Mouse (Mus musculus): Measurements from ENCODE around the gene Zfp280b. TPM values are rescaled to one million over a fixed set of nuclear protein-coding genes. Genes with fewer than 3 reads are reported as not detected.
"Not testable (repeated sequence)": the region's sequence is repeated elsewhere in the genome, so short reads cannot be mapped to it uniquely, and the experiment has no call there.

Zfp280b gene
- polyA plus RNA-seq (2016; fragmentation: Nextera tagmentation; extraction: Ambion mirVana), result 28.5 and 35.2 TPM in 2 replicates

DNA sequence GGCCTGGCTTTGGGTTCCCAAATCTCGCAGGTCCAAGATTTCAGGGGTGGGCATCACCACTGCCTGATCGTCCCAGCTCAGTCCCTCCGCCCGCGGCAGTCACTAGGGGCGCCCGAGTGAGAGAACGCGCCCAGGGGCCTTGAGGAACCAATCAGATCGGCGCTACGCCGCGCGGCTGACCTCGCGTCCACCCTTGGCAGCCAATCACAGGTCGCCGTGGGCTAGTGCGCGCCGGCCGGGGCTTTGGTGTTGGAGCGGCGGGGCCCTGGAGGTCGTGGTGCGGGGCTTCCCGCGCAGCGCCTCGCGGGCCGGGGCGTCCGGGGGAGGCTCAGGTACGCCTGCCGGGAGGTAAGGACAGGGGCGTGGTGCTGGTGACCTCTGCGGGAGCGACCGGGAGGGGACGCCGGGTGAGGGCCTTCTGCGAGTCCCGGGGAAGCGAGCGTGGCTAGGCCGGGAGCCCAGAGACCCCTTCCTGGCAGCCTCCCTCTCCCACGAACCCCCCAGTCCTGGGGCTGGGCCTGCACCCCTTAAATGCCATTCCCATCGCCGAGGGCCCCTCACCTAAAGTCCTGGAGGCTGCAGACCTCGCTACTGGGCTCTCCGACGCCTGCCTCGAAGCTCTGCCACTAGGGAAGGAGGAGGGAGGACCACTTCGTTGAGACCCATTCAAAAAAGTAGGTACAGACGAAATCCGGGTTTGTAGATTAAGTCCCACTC lies at the start of gene Zfp280b:
Gene Zfp280b, plus strand, starts transcription at position 249 of the 717 bp plus-strand sequence.
- peak within 1 kb of the TSS; percentile 79 for H3K4me3 ChIP-seq (replicated peaks)
- H3K9me3 ChIP-seq, result no peaks in the 10 kb centered on the region
- H3K4me1 ChIP-seq (replicated peaks), result peaks cover 10% of the 10 kb centered on the region; the same call in 1 of the 2 replicates
- H3K9ac ChIP-seq (replicated peaks), result peak within 1 kb of the TSS; percentile 93
- H3K4me2 ChIP-seq, result peak within 1 kb of the TSS; percentile 79
- peak within 1 kb of the TSS; percentile 62 for H3K27ac ChIP-seq
- WGBS, result under 1% methylated on average over 57 of the region's 58 CpGs
- ATAC-seq (ENCODE audit: insufficient number of reproducible peaks, insufficient read depth, low FRiP score, low TSS enrichment, low read depth), result peak; percentile 96
- peaks cover 27% of the 10 kb centered on the region for H3K36me3 ChIP-seq
- no peaks in the 10 kb centered on the region for H3K27me3 ChIP-seq

DNA sequence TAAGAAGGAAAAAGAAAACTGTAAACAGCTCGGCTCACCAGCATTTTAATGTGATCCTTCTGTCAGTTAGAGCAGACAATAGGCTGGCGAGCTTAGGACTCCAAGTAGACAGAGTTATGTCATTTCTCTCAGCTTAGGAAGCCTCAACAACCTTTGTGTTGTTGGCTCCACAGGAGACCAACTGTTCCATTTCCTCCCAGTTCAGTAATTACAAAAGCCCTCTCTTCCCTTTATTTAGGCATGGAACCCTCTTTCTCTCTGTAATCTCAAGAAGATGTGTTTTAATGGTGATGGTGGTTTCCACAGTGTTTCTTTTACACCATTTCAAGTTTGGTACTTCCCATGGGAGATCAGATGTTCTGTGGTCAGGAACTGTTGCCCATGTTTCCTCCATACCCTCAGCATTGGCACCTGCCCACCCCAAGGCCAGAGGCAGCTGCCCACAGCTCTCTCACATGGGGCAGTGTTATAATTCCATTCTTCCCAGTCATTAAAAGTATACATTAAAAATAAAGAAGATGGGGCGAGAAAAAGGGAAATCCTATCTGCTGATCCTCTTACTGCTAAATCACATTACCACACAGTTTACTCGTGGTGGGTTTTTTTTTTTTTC lies 41.9 kb upstream of the Zfp280b start:
- H3K27ac ChIP-seq, result no peak overlapping the region
- no peaks in the 10 kb centered on the region for H3K9me3 ChIP-seq
- no peak overlapping the region for H3K9ac ChIP-seq (replicated peaks)
- H3K4me2 ChIP-seq, result no peak overlapping the region
- WGBS, result 74% methylated on average over 4 of the region's 4 CpGs
- no peaks in the 10 kb centered on the region for H3K27me3 ChIP-seq
- no peak overlapping the region for H3K4me3 ChIP-seq (replicated peaks)
- no peak for ATAC-seq (ENCODE audit: insufficient number of reproducible peaks, insufficient read depth, low FRiP score, low TSS enrichment, low read depth)
- H3K36me3 ChIP-seq, result no peaks in the 10 kb centered on the region
- H3K4me1 ChIP-seq (replicated peaks), result no peaks in the 10 kb centered on the region

DNA sequence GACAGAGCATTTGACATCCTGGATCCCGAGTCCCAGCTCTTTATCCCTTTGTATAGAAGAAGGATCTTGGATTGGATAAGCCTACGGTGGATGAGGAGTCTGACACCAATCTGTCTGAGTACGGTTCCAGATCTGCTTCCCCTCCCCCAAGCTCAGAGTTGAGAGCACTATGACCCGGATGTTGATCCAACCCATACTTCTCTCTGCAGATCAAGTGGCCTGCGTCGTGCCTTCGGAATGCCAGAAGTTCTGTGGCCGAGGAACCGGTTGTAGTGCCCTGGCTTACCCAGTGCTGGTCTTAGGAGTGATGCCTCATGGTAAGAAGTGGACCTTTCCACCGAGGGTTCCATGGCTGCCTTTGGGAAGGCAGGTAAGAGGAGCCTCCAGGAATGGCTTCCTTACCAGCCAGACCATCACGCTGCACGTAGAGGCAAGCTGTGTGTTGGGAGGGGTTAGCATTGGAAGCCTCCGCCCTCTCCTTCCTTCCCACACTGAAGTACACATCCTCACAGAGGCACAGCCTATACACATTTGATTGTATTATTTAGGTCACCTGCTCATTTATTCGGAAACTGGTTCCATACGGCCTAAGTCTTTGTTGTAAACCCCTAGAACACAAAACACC lies 38.7 kb upstream of the Zfp280b start:
- no peak for ATAC-seq (ENCODE audit: insufficient number of reproducible peaks, insufficient read depth, low FRiP score, low TSS enrichment, low read depth)
- WGBS, result 88% methylated on average over 15 of the region's 15 CpGs

DNA sequence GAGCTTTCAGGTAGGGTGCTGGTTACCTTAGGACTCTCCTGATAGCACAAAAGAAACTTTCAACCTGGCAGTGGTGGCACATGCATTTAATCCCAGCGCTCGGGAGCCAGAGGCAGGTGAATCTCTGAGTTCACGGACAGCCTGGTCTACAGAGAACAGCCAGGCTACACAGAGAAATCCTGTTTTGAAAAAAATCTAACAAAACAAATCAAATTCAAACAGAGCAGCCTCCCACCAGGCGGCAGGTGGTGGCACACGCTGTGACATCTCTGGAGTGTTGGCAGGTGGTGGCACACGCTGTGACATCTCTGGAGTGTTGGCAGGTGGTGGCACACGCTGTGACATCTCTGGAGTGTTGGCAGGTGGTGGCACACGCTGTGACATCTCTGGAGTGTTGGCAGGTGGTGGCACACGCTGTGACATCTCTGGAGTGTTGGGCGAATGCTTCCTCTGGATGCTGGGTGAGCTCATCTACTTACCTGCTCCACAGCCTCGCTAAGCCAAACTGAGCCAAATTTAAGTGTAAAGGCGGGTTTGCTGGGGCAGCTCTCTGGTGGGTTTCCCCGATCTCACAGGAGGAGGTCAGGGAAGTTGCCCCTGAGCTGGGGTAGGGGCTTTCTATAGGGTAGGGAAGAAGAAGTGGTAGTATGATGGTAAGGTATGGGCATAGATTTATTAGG lies 37.8 kb upstream of the Zfp280b start:
- H3K36me3 ChIP-seq; H3K27me3 ChIP-seq; H3K4me3 ChIP-seq (replicated peaks); H3K27ac ChIP-seq; H3K9me3 ChIP-seq; H3K9ac ChIP-seq (replicated peaks); H3K4me2 ChIP-seq; ATAC-seq (ENCODE audit: insufficient number of reproducible peaks, insufficient read depth, low FRiP score, low TSS enrichment, low read depth); H3K4me1 ChIP-seq (replicated peaks): not testable (repeated sequence)
- whole genome bisulfite sequencing, result 80% methylated on average over 13 of the region's 13 CpGs

More for the DNA sequence above, 38.7 kb upstream of the Zfp280b start:
- no peak overlapping the region for H3K4me3 ChIP-seq (replicated peaks)
- no peaks in the 10 kb centered on the region for H3K27me3 ChIP-seq
- no peaks in the 10 kb centered on the region for H3K9me3 ChIP-seq
- no peak overlapping the region for H3K9ac ChIP-seq (replicated peaks)
- no peak overlapping the region for H3K27ac ChIP-seq
- no peaks in the 10 kb centered on the region for H3K36me3 ChIP-seq
- H3K4me1 ChIP-seq (replicated peaks), result no peaks in the 10 kb centered on the region
- H3K4me2 ChIP-seq, result no peak overlapping the region

DNA sequence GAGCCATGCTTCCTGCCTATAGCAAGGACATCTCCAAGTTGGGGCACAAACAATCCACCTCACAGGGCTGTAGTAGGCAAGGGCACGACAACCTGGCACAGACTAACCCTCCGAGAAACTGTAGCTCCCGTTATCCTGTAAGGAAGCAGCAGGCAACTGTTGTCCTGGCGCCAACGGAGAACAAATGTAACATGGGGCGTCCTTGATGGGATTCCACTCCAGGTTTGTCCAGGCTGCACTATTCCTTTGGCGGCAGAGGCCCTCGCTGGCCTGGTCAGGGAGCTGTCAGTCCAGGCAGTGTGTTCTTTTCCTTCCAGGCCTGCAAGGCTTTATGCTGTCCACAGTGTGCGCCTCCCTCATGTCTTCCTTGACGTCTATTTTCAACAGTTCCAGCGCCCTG lies 37.0 kb upstream of the Zfp280b start:
- 91% methylated on average over 11 of the region's 11 CpGs for WGBS
- Histone ChIP-seq H3K9ac (replicated peaks) (no peak overlapping the region), H3K4me1 (replicated peaks) (no peaks in the 10 kb centered on the region), H3K4me3 (replicated peaks) (no peak overlapping the region), H3K36me3 (no peaks in the 10 kb centered on the region), H3K27me3 (no peaks in the 10 kb centered on the region), H3K9me3 (no peaks in the 10 kb centered on the region), H3K27ac (no peak overlapping the region), H3K4me2 (no peak overlapping the region)
- no peak for ATAC-seq (ENCODE audit: insufficient number of reproducible peaks, insufficient read depth, low FRiP score, low TSS enrichment, low read depth)

DNA sequence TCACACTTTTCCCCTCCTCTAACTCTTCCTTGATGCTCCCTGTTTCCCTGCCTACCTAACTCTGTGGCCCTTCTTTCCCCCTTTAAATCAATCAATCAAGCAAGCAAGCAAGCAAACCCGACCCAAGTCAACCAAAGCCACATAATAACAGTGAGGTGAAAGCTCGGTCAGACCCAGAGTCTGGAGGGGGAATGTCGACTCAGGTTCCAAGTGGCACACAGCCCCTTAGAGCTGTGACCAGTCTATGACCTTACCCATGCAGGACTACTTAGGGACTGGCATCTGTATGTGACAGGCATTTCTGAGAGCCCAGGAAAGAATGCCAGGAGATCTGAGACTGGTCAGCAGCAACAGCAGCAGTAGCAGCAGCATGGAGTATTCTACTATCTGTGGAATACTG lies 36.1 kb upstream of the Zfp280b start:
- Histone ChIP-seq H3K36me3 (no peaks in the 10 kb centered on the region), H3K27ac (no peak overlapping the region), H3K4me3 (replicated peaks) (no peak overlapping the region), H3K9me3 (no peaks in the 10 kb centered on the region), H3K4me1 (replicated peaks) (no peaks in the 10 kb centered on the region), H3K27me3 (no peaks in the 10 kb centered on the region), H3K4me2 (no peak overlapping the region), H3K9ac (replicated peaks) (no peak overlapping the region)
- WGBS, result 50% methylated on average over 3 of the region's 3 CpGs
- no peak for ATAC-seq (ENCODE audit: insufficient number of reproducible peaks, insufficient read depth, low FRiP score, low TSS enrichment, low read depth)

DNA sequence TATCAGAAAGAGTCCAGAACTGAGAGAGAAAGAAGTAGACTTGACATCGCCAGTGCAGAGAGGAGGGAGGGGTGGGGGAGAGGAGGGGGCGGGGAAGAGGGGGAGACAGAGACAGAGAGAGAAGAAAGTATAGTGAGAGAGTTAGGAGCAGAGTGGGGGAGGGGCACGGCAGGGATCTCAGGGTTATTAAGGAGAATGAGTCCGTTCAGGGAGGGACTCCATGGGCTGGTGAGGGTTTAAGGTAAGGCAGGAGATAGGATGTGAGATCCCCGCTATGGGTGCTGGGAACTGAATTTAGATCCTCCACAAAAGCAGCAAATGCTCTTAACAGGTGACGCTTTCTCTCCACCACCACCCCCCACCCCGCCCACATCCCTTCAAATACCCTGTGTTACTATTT lies 31.3 kb upstream of the Zfp280b start:
- no peak overlapping the region for H3K27ac ChIP-seq
- H3K4me2 ChIP-seq, result 0 out of 2 replicates have a peak overlapping the region, but pooled peaks have one; percentile 1
- WGBS, result 24% methylated on average over 6 of the region's 7 CpGs
- no peak overlapping the region for H3K9ac ChIP-seq (replicated peaks)
- no peak overlapping the region for H3K4me3 ChIP-seq (replicated peaks)
- no peak for ATAC-seq (ENCODE audit: insufficient number of reproducible peaks, insufficient read depth, low FRiP score, low TSS enrichment, low read depth)
- no peaks in the 10 kb centered on the region for H3K27me3 ChIP-seq
- H3K36me3 ChIP-seq, result no peaks in the 10 kb centered on the region
- 0 out of 2 replicates have a peak, but pooled peaks cover 4% of the 10 kb centered on the region for H3K4me1 ChIP-seq (replicated peaks)
- H3K9me3 ChIP-seq, result no peaks in the 10 kb centered on the region

DNA sequence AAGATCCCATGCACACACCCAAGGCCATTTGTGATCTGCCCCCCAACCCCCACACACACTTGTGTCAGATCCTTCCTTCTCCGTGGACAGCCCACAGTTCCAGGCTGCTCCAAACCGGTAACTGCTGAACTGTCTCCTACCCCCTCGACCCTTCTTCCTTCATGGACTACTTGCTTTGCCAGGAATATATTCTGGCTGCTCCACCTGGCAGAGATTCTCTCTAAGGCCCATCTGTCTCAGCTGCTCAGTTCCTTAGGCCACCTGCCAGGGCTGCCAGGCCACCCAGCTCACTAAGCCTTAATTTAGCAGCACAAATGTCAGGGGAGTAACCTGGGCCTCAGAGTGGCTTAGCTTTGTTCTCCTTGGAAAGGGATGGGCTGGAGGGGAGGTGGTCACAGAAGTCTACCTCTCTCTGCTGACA lies 30.3 kb upstream of the Zfp280b start:
- H3K4me3 ChIP-seq (replicated peaks), result no peak overlapping the region
- no peaks in the 10 kb centered on the region for H3K27me3 ChIP-seq
- no peaks in the 10 kb centered on the region for H3K9me3 ChIP-seq
- no peak overlapping the region for H3K27ac ChIP-seq
- WGBS, result 38% methylated on average over 3 of the region's 3 CpGs
- H3K4me2 ChIP-seq, result no peak overlapping the region
- no peak overlapping the region for H3K9ac ChIP-seq (replicated peaks)
- no peak for ATAC-seq (ENCODE audit: insufficient number of reproducible peaks, insufficient read depth, low FRiP score, low TSS enrichment, low read depth)
- 0 out of 2 replicates have a peak, but pooled peaks cover 4% of the 10 kb centered on the region for H3K4me1 ChIP-seq (replicated peaks)
- H3K36me3 ChIP-seq, result no peaks in the 10 kb centered on the region

DNA sequence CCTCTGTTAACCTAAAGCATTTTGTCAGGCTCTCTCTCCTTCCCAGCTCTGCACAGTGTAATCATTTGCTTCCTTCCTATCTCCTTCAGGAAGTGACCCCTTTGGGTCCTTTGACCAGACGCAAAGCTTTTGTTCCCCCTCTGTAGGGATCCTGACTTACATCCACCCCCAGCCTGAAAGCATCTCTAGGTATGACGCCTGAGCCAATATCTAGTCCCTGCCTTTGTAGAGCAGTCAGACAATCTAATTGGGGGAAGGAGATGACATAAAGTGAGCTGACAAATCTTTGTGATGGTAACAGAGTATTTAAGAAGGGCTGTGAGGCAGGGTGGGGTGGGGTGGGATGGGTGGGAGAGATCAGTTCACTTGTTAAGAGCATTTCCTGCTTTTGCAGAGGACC lies 29.8 kb upstream of the Zfp280b start:
- Histone ChIP-seq H3K9me3 (no peaks in the 10 kb centered on the region), H3K4me2 (no peak overlapping the region), H3K4me1 (replicated peaks) (0 out of 2 replicates have a peak, but pooled peaks cover 4% of the 10 kb centered on the region), H3K36me3 (no peaks in the 10 kb centered on the region), H3K27ac (no peak overlapping the region), H3K9ac (replicated peaks) (no peak overlapping the region), H3K27me3 (no peaks in the 10 kb centered on the region), H3K4me3 (replicated peaks) (no peak overlapping the region)
- no peak for ATAC-seq (ENCODE audit: insufficient number of reproducible peaks, insufficient read depth, low FRiP score, low TSS enrichment, low read depth)
- WGBS, result 60% methylated on average over 2 of the region's 2 CpGs

DNA sequence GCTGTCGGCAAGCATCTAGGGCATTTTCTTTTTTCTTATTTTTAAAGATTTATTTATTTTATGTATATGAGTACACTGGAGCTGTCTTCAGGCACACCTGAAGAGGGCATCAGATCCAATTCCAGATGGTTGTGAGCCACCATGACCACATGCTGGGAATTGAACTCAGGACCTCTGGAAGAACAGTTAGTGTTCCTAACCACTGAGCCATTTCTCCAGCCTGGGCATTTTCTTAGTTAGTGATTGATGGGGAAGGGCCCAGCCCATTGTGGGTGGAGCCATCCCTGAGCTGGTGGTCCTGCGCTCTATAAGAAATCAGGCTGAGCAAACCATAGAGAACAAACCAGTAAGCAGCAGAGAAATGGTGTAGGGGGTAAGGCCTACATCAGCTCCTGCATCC lies 29.2 kb upstream of the Zfp280b start:
- Histone ChIP-seq H3K27ac (no peak overlapping the region), H3K9me3 (no peaks in the 10 kb centered on the region), H3K9ac (replicated peaks) (no peak overlapping the region), H3K27me3 (no peaks in the 10 kb centered on the region), H3K36me3 (no peaks in the 10 kb centered on the region), H3K4me1 (replicated peaks) (0 out of 2 replicates have a peak, but pooled peaks cover 4% of the 10 kb centered on the region), H3K4me2 (no peak overlapping the region), H3K4me3 (replicated peaks) (no peak overlapping the region)
- 90% methylated on average over 2 of the region's 2 CpGs for WGBS
- ATAC-seq (ENCODE audit: insufficient number of reproducible peaks, insufficient read depth, low FRiP score, low TSS enrichment, low read depth), result no peak

DNA sequence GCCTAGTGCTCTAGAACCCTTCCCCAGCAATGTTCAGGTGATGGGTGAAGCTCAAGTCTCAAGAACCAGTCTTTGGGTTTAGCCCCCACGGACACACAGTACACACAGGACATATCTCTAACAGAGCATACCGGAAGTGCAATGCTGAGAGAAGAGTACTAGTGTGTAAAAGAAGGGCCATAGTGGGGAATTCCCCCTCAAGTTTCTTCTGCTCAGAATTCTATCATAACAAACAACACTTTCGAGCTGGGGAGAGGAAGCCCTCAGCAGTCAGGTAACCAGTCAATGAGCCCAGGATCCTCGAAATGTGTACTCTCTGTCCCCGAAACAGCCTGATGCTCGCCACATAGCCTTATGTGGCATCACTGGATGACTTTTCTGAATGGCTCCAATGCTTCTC lies 26.1 kb upstream of the Zfp280b start:
- Histone ChIP-seq H3K4me1 (replicated peaks) (0 out of 2 replicates have a peak, but pooled peaks cover 4% of the 10 kb centered on the region), H3K36me3 (no peaks in the 10 kb centered on the region), H3K9ac (replicated peaks) (no peak overlapping the region), H3K27ac (no peak overlapping the region), H3K4me2 (no peak overlapping the region), H3K4me3 (replicated peaks) (no peak overlapping the region), H3K9me3 (no peaks in the 10 kb centered on the region), H3K27me3 (no peaks in the 10 kb centered on the region)
- no peak for ATAC-seq (ENCODE audit: insufficient number of reproducible peaks, insufficient read depth, low FRiP score, low TSS enrichment, low read depth)
- 86% methylated on average over 6 of the region's 6 CpGs for WGBS
